Mouse (Mus musculus): ENCODE measurements around the gene Dclk2. TPM values are rescaled to one million over a fixed set of nuclear protein-coding genes. Genes with fewer than 3 reads are reported as not detected.

Gene Dclk2
- polyA plus RNA-seq (2017; shearing (Covaris generic)), result 2.2 TPM

GRCm38 (mm10) chr3:86920343-86921083 lies at the start of gene Dclk2:
Dclk2 (minus strand) TSS chr3:86920852.

Other genes starting within 250 kb of the Dclk2 start
- gene Cd1d1, start 78.6 kb upstream of the Dclk2 start, polyA plus RNA-seq (2017; shearing (Covaris generic)), result 100.0 TPM

Measured in naive thymus-derived CD4-positive, alpha-beta T cell, adult 5 months (primary cell).